Mouse (Mus musculus): ENCODE results near the gene Rora. TPM values are rescaled to one million over a fixed set of nuclear protein-coding genes. Genes with fewer than 3 reads are reported as not detected.
A peak's percentile ranks its signal among the peaks of the same experiment; 100 is the strongest.

The Rora gene
- total RNA-seq, 2 experiments from 2014 or later, result 78.4 to 79.1 TPM

DNA sequence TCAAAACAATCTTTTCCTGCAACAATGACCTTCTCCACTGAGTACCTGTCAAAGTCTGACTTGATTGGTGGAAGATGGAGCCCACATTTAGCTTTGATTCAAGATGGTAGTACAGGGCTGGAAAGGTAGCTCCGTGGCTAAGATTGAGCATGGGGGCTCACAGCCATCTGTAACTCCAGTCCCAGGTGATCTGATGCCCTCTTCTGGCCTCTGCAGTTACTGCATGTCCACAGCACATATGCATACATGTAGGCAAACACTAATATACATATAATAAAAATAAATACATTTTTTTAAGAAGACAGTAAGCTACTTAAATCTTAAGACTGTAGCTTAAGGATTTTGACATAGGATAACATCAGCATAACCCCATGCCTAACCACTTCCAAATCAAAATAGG lies 112.0 kb downstream of the Rora start:
- no peak overlapping the region for H3K27ac ChIP-seq
- intact Hi-C loops (cut with DNase I), result no loop called here
- peak; percentile 44 for TF ChIP-seq CTCF (IDR thresholded peaks at IDR 0.05)
- no peak overlapping the region for H3K4me3 ChIP-seq
- DNase-seq (ENCODE audit: extremely low spot score in 1 of 2, low spot score in 2 of 2), result no peak

DNA sequence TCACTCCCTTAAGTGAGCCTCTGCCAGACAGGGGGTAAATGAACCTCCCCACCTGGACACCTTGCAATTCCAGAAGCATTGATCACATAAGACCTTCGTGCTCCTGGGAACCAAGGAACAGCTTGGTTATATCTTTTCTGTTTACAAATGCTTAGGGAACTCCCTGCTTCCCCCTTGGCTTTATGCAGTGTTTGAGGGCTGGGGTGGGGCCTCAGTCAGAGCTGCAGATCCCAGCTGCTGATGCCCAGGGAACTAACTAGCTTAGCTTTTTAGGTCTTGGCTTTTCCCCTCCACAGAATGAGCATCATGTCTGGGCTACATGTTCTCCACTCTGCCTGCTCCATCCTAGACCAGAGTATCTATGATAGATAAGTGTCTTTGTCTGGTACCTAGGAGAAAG lies 116.1 kb downstream of the Rora start:
- Histone ChIP-seq H3K27ac (no peak overlapping the region), H3K4me3 (no peak overlapping the region)
- DNase-seq (ENCODE audit: extremely low spot score in 1 of 2, low spot score in 2 of 2), result no peak
- no peak for TF ChIP-seq CTCF (IDR thresholded peaks at IDR 0.05)
- intact Hi-C loops (cut with DNase I), result no loop called here

DNA sequence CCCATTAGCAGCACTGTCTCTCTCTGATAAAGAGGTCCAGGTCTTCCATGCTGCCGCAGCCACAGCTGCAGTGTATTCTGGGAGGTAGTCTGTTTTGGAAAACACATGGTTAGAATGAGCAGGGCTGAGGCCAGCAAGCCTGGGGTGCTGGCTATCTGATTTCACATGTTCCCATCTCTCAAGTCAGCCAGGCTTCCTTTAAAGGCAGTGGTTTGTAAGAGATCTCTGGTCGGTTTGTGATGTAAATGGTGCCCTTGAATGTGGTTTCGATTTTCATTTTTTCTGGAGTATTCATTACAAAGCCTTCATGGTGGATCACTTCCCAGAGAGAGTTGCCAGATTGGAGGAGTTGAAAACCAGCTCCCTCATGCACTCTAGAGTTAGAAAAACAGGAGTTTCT lies 117.8 kb downstream of the Rora start:
- H3K4me3 ChIP-seq, result no peak overlapping the region
- DNase-seq (ENCODE audit: extremely low spot score in 1 of 2, low spot score in 2 of 2), result no peak
- TF ChIP-seq CTCF (IDR thresholded peaks at IDR 0.05), result no peak
- H3K27ac ChIP-seq, result no peak overlapping the region
- intact Hi-C loops (cut with DNase I), result no loop called here

DNA sequence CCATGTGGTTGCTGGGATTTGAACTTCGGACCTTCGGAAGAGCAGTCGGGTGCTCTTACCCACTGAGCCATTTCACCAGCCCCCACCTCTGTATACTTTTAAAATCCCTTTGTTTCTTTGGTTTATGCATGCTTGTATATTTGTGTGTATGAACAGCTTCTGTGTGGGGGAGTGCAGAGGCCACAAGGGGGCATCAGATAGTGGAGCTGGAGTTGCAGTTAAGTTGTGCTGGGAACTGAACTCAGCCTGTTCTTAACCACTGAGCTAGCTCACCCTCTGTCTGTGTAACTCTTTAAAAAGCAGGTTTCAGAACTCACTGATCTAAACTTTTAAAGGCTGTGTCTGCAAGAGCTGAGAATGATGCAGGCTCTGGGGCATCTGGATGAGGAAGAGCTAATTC lies 120.2 kb downstream of the Rora start:
- TF ChIP-seq CTCF (IDR thresholded peaks at IDR 0.05), result no peak; the same call in 1 of the 2 replicates
- no peak for DNase-seq (ENCODE audit: extremely low spot score in 1 of 2, low spot score in 2 of 2)
- intact Hi-C loops (cut with DNase I), result no loop called here

DNA sequence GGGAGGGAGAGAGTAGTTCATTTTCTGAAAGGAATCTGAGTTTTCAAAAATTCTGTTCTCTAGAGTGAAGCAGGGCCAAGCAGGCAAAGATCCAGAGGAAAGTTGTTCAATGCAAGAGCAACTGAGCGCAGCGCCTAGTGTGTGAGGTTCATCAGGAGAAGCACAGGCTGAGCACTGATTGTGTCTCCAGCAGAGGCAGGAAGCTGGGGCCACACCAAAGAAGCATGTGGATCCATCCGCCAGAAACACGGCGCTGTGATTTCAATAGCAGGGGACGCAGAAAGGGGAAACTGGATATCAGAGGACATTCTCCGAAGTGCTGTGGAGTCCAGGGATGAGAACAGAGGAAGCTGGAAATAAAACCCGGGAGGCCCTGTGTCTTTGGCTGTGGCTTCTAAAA lies 128.4 kb downstream of the Rora start:
- intact Hi-C loops (cut with DNase I), result no loop called here
- H3K4me3 ChIP-seq, result no peak overlapping the region
- no peak for TF ChIP-seq CTCF (IDR thresholded peaks at IDR 0.05)
- no peak overlapping the region for H3K27ac ChIP-seq
- DNase-seq (ENCODE audit: extremely low spot score in 1 of 2, low spot score in 2 of 2), result no peak

More for the DNA sequence above, 120.2 kb downstream of the Rora start:
- H3K4me3 ChIP-seq, result no peak overlapping the region
- H3K27ac ChIP-seq, result no peak overlapping the region

DNA sequence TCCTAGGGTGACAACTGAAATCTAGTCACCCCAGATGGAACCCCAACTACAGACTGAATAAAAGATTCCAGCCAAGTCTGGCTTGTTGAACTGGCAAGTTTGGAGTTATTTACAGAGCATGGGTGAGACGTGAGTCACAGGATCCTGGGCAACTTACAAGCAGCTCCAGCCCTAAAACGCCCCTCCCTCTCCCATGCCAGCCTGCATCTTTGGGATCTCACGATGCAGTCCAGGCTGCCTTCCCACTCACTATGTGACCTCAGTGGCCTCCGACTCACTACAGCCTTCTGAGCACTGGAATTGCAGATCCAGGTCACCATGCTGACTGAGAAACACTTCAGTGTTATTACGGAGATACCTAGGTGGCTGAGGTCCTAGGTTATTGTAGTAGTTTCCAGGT lies 129.0 kb downstream of the Rora start:
- Histone ChIP-seq H3K27ac (no peak overlapping the region), H3K4me3 (no peak overlapping the region)
- no peak for DNase-seq (ENCODE audit: extremely low spot score in 1 of 2, low spot score in 2 of 2)
- intact Hi-C loops (cut with DNase I), result no loop called here
- no peak for TF ChIP-seq CTCF (IDR thresholded peaks at IDR 0.05)

DNA sequence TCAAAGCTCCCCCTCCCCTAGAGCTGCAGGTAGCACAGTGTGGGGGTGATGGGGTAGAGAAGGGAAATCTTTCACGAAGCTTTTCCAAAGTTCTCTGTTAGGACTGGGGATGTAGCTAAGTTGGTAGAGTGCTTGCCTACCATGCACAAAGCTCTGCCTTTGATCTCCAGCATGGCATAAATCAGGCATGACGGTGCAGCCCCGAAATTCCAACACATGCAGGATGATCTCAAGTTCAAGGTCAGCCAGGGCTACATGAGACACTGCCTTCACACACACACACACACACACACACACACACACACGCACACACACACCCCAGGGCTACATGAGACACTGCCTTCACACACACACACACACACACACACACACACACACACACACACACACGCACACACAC lies 129.7 kb downstream of the Rora start:
- TF ChIP-seq CTCF (IDR thresholded peaks at IDR 0.05), result no peak
- DNase-seq (ENCODE audit: extremely low spot score in 1 of 2, low spot score in 2 of 2), result no peak
- intact Hi-C loops (cut with DNase I), result no loop called here
- no peak overlapping the region for H3K27ac ChIP-seq
- H3K4me3 ChIP-seq, result no peak overlapping the region

DNA sequence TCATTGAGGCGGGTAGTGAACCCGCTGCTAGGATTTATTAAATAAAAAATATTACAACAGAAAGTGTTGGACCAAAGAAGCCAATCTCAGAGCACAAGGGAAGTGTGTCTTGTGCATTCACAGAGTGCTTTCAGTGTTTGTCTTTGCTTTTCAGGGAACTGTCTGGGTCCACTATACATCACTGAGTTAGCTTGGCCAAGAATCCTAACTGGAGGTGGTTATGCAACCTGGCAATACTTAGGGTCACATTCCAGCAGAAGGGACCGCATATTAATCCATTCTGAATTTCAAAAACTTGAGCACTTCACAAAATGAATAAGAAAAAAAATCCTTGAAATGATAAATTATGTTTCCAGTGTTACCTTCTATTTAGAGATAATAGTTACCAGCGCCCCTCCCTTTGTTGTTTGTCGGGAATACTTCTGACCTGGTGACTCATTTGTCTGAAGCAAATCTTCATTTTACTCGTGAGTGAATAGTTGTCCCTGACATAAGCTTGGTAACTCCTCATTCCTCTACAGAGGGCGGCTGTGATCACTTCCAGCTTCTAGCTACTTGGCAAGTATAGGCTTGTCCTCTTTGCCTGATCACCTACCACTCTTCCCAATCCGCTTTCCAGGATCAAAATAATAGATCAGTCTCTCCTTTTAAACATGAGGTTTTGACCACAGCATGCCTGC lies 133.2 kb downstream of the Rora start:
- no peak for DNase-seq (ENCODE audit: extremely low spot score in 1 of 2, low spot score in 2 of 2)
- Histone ChIP-seq H3K4me3 (no peak overlapping the region), H3K27ac (no peak overlapping the region)
- intact Hi-C loops (cut with DNase I), result no loop called here
- no peak for TF ChIP-seq CTCF (IDR thresholded peaks at IDR 0.05)

DNA sequence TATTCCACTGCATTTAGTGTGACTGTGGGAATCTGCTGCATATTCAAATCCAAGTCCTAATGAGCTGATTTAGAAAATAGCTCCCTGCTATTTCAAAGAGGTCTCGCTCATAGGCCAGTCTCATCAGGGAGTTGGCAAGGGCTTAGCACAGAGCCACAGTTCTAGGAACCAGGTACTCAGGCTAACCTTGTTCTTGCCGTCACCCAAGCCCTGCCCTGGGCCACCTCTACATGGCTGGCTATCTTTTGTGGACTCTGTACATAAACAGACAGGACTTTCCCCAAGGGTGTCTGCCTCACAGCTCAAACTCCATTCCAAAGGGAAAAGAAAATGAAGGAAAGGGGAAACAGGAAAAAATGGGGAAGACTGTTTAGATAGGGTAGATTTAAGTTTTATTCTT lies 134.1 kb downstream of the Rora start:
- H3K4me3 ChIP-seq, result no peak overlapping the region
- no peak overlapping the region for H3K27ac ChIP-seq
- DNase-seq (ENCODE audit: extremely low spot score in 1 of 2, low spot score in 2 of 2), result no peak
- TF ChIP-seq CTCF (IDR thresholded peaks at IDR 0.05), result no peak
- intact Hi-C loops (cut with DNase I), result no loop called here

DNA sequence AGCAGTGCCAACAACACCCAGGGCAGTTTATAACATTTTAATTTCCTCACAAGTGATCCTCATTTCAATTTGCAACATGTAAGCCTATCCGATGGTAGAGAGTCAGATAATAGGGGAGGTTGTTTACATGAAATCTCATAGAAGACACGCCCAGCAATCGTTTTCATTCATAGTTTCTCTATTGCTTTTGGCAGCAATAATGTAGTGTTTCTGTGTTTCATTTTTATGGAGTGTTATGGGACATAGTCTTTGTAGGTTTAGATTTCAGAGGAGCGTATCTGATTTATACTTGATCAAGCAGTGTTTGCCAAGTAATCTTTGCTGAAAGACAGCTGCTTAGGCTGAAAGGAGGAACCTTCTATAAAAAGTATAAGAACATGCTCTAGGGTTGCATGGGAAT lies 137.3 kb downstream of the Rora start:
- DNase-seq (ENCODE audit: extremely low spot score in 1 of 2, low spot score in 2 of 2), result no peak
- Histone ChIP-seq H3K4me3 (no peak overlapping the region), H3K27ac (no peak overlapping the region)
- no peak for TF ChIP-seq CTCF (IDR thresholded peaks at IDR 0.05)
- intact Hi-C loops (cut with DNase I), result no loop called here

DNA sequence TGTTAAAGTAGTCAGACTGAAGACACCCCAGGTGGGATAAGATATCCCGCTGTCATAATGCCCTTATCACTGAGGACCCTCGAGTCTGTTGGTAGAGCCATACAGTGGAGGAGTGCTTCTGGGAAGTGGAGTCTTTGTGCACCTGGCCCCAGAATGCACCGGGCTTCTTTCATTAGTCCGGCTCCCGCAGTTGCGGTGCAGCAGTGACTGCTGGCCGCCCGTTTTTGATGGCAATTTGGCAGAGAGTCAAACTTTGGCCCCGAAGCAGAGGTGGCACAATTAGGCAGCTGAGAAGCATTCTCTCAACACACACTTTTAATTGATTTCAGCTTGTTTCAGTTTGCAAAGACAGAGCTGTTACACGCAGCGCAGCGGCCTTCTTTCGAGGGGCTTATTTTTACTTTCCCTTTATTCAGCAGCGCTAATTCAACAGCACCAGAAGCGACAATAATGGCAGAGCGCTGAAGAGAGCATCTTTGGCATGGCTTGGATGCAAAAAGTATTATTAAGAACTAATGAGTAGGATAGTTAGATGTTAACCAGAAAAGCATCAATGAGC lies 138.5 kb downstream of the Rora start:
- Histone ChIP-seq H3K27ac (no peak overlapping the region), H3K4me3 (peak overlapping the region; percentile 20)
- DNase-seq (ENCODE audit: extremely low spot score in 1 of 2, low spot score in 2 of 2), result no peak
- intact Hi-C loops (cut with DNase I), result no loop called here
- TF ChIP-seq CTCF (IDR thresholded peaks at IDR 0.05), result no peak

DNA sequence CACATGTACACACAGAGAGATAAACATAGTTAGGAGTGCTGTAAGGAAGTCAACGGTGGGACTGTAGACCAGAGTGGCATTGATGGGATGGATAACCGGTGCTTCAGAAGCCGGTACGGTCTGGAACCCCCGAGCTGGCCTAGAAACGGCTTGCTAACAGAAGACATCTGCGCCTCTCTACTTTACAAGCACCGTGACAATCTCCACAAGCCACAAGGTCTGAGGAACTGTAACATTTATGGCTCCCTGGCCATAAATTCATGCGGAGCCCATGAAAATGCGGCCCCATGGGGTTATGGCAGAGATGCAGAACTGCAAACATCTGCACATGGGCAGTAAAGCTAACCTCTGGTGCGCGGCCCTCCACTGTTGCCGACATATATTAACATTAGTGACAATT lies 141.7 kb downstream of the Rora start:
- Histone ChIP-seq H3K4me3 (no peak overlapping the region), H3K27ac (no peak overlapping the region)
- no peak for TF ChIP-seq CTCF (IDR thresholded peaks at IDR 0.05)
- DNase-seq (ENCODE audit: extremely low spot score in 1 of 2, low spot score in 2 of 2), result no peak
- intact Hi-C loops (cut with DNase I), result no loop called here

DNA sequence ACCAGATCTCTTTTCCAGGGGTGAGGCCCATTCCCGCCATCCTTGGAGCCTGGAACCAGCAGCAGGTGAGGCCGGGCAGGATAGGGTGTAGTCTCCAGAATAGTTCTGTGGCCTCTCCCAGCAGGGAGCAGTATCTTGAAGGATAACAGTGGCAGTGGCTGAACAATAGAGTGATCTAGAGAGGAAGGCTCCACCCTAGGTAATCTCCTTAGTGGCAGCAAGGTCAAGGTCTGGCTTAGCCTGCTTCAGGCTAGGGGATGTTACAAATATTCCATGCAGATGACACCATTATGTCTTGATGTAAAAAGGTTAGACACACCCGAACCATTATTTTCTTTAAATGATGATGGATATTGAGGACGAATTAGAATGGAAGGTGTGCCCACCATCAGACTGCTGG lies 144.6 kb downstream of the Rora start:
- no peak overlapping the region for H3K4me3 ChIP-seq
- TF ChIP-seq CTCF (IDR thresholded peaks at IDR 0.05), result no peak

More for the DNA sequence above, 144.6 kb downstream of the Rora start:
- H3K27ac ChIP-seq, result no peak overlapping the region
- no peak for DNase-seq (ENCODE audit: extremely low spot score in 1 of 2, low spot score in 2 of 2)
- intact Hi-C loops (cut with DNase I), result no loop called here

Data from left cerebral cortex, adult 2 months (tissue).